Mouse (Mus musculus) common myeloid progenitor, adult 5-6 weeks (primary cell): ENCODE results near the gene Med28. TPM values are rescaled to one million over a fixed set of nuclear protein-coding genes. Genes with fewer than 3 reads are reported as not detected.

Source experiments
- ATAC-seq: replicated peaks from 2 replicates; pipeline ENCODE4 v1.8.0; 2016; ENCODE audit warnings: low read depth, mild to moderate bottlenecking, moderate TSS enrichment, inconsistent platforms; ENCODE audit not compliant: poor library complexity, severe bottlenecking
- total RNA-seq: library from RNA; stranded (forward); fragments of 200-1000, 187-1606 nt; gene quantifications from 2 replicates; pipeline ENCODE4 v1.2.3, GENCODE M21; 2017

The Med28 gene
- 26.8 and 32.7 TPM in 2 replicates for total RNA-seq

GRCm38 (mm10) chr5:45519960-45520808, at the start of gene Med28:
Gene Med28 (plus strand): TSS chr5:45520229.
- peak; percentile 93 for ATAC-seq

GRCm38 (mm10) chr5:45472880-45473450, 47.1 kb upstream of the Med28 start:
- ATAC-seq = no peak

- no peak for ATAC-seq
These were observed 46.5 kb upstream of the Med28 start for GRCm38 (mm10) chr5:45473521-45473920.

- peak; percentile 97 for ATAC-seq
These were observed 45.8 kb upstream of the Med28 start for GRCm38 (mm10) chr5:45474215-45474614.

GRCm38 (mm10) chr5:45474758-45475157, 45.3 kb upstream of the Med28 start:
- ATAC-seq = no peak

- no peak for ATAC-seq
These were observed 44.3 kb upstream of the Med28 start for GRCm38 (mm10) chr5:45475771-45476170.

- ATAC-seq = no peak
These were observed 43.7 kb upstream of the Med28 start for GRCm38 (mm10) chr5:45476288-45476687.

GRCm38 (mm10) chr5:45477601-45478000, 42.4 kb upstream of the Med28 start:
- no peak for ATAC-seq

GRCm38 (mm10) chr5:45480066-45480465, 40.0 kb upstream of the Med28 start:
- no peak for ATAC-seq

GRCm38 (mm10) chr5:45481125-45481524, 38.9 kb upstream of the Med28 start:
- ATAC-seq = no peak

GRCm38 (mm10) chr5:45482607-45483006, 37.4 kb upstream of the Med28 start:
- no peak for ATAC-seq

GRCm38 (mm10) chr5:45483654-45484053, 36.4 kb upstream of the Med28 start:
- no peak for ATAC-seq

- ATAC-seq = no peak
These were observed 28.3 kb upstream of the Med28 start for GRCm38 (mm10) chr5:45491776-45492175.

GRCm38 (mm10) chr5:45493191-45494092, 26.6 kb upstream of the Med28 start, which contains the start of gene Lap3:
Gene Lap3 (plus strand): TSS chr5:45493374.
- peak; percentile 93 for ATAC-seq

- ATAC-seq = no peak
These were observed 25.8 kb upstream of the Med28 start for GRCm38 (mm10) chr5:45494093-45494755.

GRCm38 (mm10) chr5:45495429-45495975, 24.5 kb upstream of the Med28 start:
- no peak for ATAC-seq

GRCm38 (mm10) chr5:45496042-45496441, 24.0 kb upstream of the Med28 start:
- no peak for ATAC-seq

- ATAC-seq = no peak
These were observed 23.6 kb upstream of the Med28 start for GRCm38 (mm10) chr5:45496479-45496878.

GRCm38 (mm10) chr5:45496930-45497550, 23.0 kb upstream of the Med28 start:
- no peak for ATAC-seq
